Mouse (Mus musculus) v-Abl transformed pro-B cells (cell line): Measurements from ENCODE around the gene Mocs2.

Experiments used
- in situ Hi-C, 2 experiments: fragments of 400-800 bp; cut with MboI; formaldehyde crosslinking; loops; one replicate each; pipeline ENCODE4 v1.15.1; 2025; ENCODE audit not compliant: unreplicated experiment in 2 of 2

Mocs2 gene

DNA sequence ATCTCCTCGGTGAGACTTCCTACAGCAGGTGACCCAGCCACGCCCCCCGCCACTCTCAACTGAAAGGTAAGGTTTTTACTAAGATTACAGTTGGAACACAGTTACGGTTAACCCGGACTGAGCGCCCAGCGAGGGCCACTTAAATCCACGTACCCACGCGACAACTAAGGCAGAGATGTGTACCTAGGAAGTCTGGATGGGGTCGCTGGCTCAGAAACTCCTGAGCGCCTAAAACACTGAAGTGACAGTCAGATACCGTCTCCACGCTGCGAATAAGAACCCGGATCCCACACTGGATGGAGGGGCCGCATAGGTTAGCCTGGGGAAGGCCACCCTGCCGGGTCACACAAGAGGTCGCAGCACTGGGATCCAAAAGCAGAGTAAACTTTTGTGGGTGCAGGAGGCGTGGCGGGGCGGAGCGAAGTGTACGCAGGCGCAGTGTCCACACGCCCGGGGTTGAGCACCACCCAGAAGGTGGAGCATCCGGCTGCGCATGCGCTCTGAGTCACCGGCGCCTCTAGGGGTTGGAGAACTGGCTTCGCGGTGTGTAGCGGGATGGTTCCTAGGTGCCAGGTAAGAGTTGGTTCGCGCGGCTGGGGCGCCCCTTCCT lies at the start of gene Mocs2:
Gene Mocs2, plus strand, starts transcription at position 486 of the 610 bp plus-strand sequence.
- in situ Hi-C loops, result loop anchor here in 1 of 2 experiments (25.0 kb wide), 1 partner anchor 431 kb away; the partner anchor contains the start of gene Ndufs4

GRCm38 (mm10) chr13:114791511-114791910 lies 26.5 kb upstream of the Mocs2 start:
- in situ Hi-C loops, result loop anchor here (5.0 to 25.0 kb wide), 4 partner anchors 704 to 1529 kb away; no protein-coding TSS in a partner anchor

- in situ Hi-C loops, result loop anchor here (5.0 to 25.0 kb wide), 4 partner anchors 706 to 1531 kb away; no protein-coding TSS in a partner anchor
Measured at GRCm38 (mm10) chr13:114793250-114794030, 24.6 kb upstream of the Mocs2 start.

DNA sequence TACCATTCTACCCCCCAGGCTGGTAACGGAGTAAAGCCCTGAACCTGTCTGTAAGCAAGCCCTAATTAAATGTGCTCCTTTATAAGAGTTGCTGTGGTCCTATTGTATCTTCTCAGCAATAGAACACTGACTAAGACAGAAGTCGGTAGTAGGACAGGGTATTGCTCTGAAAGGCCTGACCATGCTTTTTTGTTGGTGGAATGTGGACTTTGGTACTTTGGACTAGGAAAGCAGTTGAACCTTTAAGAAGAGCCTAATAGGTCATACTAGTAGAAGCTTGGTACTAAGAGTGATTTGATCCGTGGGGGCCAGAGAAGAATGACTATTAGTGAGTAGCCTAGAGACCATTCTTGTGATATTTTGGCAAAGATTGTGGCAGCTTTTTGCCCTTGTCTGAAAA lies 16.2 kb upstream of the Mocs2 start:
- in situ Hi-C loops, result loop anchor here in 1 of 2 experiments (25.0 kb wide), 1 partner anchor 415 kb away; the partner anchor contains the start of gene Ndufs4

- in situ Hi-C loops, result loop anchor here in 1 of 2 experiments (25.0 kb wide), 1 partner anchor 416 kb away; the partner anchor contains the start of gene Ndufs4
Measured at GRCm38 (mm10) chr13:114802971-114803370, 15.1 kb upstream of the Mocs2 start.

DNA sequence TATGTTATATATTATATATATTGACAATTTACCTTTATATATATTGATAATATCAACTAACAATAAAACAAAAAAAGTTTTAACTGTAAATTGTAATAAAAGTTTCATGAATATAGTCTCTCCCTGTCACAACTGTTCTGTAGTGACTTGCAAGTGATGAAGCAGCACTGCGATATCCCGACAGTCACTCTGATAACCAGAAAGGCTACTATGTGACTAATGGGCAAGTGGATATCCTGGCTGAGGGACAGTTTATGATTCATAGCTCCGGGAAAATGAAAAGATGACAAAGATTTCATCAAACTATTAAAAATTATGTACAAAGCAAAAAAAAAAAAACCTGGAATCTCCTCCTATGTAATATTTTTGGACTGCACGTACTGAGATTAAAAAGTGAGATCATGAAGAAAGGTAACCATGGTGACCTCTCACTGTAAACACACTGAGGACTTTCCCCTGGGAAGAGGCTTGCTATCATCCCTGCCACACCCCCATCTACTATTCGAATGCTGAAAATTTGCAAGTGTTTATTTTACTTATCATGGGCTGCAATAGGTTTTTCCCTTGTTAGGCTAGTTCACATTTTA lies 8.3 kb upstream of the Mocs2 start:
- in situ Hi-C loops, result loop anchor here in 1 of 2 experiments (25.0 kb wide), 1 partner anchor 422 kb away; the partner anchor contains the start of gene Ndufs4

- in situ Hi-C loops, result loop anchor here in 1 of 2 experiments (25.0 kb wide), 1 partner anchor 431 kb away; the partner anchor contains the start of gene Ndufs4
Measured at GRCm38 (mm10) chr13:114818513-114818912, 477 bp downstream of the Mocs2 start.

- in situ Hi-C loops, result loop anchor here (10.0 to 25.0 kb wide), 2 partner anchors 162 to 436 kb away; partner anchors contain the start of gene Ndufs4 (in 1 of the 2)
Measured at GRCm38 (mm10) chr13:114822871-114823270, 4.8 kb downstream of the Mocs2 start.

GRCm38 (mm10) chr13:114825377-114825855 lies 7.4 kb downstream of the Mocs2 start:
- in situ Hi-C loops, result loop anchor here in 1 of 2 experiments (10.0 kb wide), 1 partner anchor 159 kb away; no protein-coding TSS in a partner anchor

- in situ Hi-C loops, result loop anchor here (5.0 to 10.0 kb wide), 4 partner anchors 123 to 1883 kb away; no protein-coding TSS in a partner anchor
Measured at GRCm38 (mm10) chr13:114831367-114831833, 13.4 kb downstream of the Mocs2 start.

DNA sequence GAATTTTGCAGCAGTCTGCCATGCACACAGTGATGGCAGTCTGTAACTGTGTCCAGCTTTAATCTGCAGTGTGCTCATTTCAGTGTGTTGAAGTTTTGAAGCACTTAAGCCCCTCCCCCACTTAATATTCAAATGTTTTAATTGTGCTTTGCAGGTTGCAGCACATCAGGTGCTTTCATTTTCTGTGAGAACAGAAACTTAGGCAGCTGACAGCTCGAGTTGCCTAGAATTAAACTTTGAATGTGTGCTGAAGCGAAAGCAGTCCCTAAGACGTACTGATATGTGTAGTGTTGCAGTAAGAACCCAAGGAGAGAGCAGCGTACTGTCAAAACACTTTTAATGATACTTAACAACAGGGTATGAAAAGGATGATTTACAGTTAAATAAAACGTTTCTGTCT lies 14.7 kb downstream of the Mocs2 start:
- in situ Hi-C loops, result loop anchor here (5.0 to 10.0 kb wide), 4 partner anchors 122 to 1882 kb away; no protein-coding TSS in a partner anchor

GRCm38 (mm10) chr13:114833351-114833750 lies 15.3 kb downstream of the Mocs2 start:
- in situ Hi-C loops, result loop anchor here (5.0 to 10.0 kb wide), 4 partner anchors 121 to 1881 kb away; no protein-coding TSS in a partner anchor

DNA sequence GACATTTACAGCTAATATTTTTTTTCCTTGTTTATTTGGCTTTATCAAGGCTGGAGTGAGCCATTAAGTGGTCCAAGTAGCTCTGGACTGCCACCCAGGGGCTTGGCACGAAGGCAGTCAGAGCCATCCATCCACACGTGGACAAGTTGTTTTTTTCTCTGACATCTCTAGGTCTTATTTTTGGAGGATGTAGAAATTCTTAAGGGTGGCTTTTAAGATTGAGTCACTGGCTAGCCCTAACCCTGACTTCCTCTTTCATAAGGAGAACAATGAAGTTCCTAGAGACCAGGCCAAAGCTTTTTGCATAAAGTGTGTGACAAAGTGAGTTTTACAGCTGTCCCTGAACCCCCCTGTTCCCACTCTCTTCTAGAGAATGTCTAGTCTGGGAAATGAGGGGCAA lies 16.5 kb downstream of the Mocs2 start:
- in situ Hi-C loops, result loop anchor here (5.0 to 10.0 kb wide), 4 partner anchors 120 to 1880 kb away; no protein-coding TSS in a partner anchor

- in situ Hi-C loops, result loop anchor here (10.0 kb wide), 3 partner anchors 118 to 1878 kb away; no protein-coding TSS in a partner anchor
Measured at GRCm38 (mm10) chr13:114837061-114837460, 19.0 kb downstream of the Mocs2 start.

DNA sequence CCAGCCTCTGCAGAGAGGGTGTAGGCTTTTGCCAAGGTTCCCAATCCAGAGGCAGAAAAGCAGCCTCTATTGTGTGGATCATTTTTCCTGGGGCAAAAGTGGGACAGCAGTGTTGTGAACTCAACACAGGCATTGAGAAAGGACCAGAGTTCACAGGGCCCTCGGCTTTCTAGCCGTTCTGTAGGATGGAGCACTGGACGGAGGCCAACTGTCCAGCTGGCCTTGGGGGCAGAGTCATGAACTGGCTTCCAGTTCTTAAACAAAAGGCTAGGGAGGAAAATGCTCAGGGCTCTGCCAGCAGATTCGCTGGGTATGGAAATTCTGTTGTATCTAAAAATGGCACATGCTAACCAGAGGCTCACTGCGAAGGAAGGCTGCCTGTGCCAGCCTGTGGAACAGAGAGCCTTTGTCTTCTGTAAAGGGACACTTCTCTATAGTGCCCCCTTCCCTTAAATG lies 20.5 kb downstream of the Mocs2 start:
- in situ Hi-C loops, result loop anchor here (10.0 kb wide), 3 partner anchors 116 to 1876 kb away; no protein-coding TSS in a partner anchor

DNA sequence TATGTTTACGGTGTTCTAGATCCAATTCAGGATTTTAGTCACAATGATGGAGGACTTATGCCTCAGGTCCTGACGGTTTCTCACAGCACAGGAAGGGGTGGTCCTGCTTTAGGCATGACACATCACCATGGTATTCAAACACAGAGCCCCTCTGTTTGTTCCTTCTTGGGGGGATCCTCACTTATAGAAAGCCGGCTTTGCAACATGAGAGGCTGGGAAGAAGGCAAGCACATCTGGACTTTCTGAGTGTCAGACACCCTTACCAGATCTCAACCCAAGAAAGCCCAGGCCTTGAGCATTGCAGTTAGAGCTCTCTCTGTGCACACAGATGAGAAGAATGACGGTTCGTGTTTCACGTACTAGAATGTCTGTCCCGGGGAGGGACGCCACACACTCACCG lies 21.1 kb downstream of the Mocs2 start:
- in situ Hi-C loops, result loop anchor here (10.0 kb wide), 3 partner anchors 116 to 1876 kb away; no protein-coding TSS in a partner anchor

- in situ Hi-C loops, result no loop called here
Measured at GRCm38 (mm10) chr13:114840545-114840944, 22.5 kb downstream of the Mocs2 start.

- in situ Hi-C loops, result no loop called here
Measured at GRCm38 (mm10) chr13:114843318-114843717, 25.3 kb downstream of the Mocs2 start.

DNA sequence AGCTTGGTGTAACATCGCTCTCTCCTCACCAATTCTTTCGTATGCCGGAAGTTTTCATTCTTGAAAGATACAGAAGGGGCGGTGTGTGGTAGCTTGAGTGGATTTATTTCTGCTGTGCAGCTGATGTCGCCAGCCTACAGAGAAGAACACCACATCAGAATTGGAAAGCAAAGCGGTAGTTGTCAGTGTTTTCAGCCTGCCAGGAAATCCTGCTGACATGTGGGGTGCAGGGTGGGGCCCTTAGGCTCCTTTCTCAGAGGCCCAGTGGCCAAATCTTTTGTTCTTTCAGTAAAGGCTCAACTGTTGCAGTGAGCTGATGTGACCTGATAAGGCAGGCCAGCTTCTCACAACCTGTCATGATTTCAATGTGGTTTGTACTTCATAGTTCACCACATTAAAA lies 27.8 kb downstream of the Mocs2 start:
- in situ Hi-C loops, result no loop called here

DNA sequence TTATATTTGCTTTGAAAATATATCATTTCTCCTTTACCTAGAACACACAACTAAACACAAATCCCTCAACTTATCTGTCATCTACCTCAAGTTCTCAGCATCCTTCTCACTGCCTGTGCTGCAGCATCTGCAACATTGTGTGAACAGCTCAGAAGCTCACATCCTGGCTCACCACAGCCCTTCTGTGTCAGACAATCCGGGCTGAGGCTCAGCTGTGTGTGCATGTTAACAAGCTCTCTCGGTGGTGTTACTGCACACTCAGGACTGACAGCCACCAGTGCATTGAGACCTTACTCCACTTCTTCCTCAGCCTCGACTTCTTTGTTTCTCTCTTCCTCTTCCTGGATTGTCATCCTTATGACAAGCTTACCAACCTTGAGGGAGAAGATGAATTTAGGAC lies 30.9 kb downstream of the Mocs2 start:
- in situ Hi-C loops, result no loop called here
